ENCODE assay signal across 9 mouse cellular contexts in the genomic region with DNA sequence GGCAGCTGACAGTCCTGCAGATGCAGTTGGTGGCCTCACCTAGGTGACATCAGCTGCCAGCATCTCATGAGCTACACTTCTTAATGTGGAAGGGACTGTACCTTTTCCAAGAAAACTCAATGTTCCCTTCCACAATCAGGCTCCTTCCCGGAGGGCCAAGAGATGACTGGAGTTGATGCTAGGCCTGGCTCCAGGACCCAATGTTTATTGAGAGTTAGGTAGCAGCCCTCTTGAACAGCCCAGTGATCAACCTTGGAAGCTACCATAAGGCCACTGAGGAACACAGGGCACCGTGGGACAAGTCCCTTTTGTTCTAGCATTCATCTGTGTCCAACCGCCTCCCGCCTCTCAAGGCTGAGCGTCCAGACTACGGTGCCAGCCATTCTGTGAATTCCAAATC. TPM values are rescaled to one million over a fixed set of nuclear protein-coding genes. Genes with fewer than 3 reads are reported as not detected.
DNase-seq lines count a peak whose midpoint lies in the region; ATAC-seq lines count a peak whose summit lies in the region.
"Had no signal": no experiment of that assay in that cellular context is flagged by ENCODE, and none has a peak within 500 bp of the region (broad histone marks: within the 10 kb centered on the region; RNA-seq: fewer than 3 reads in every experiment).

No protein-coding gene starts in this region.

- H3K9me3 ChIP-seq in lung, embryonic 15.5 days: no peaks in the 10 kb centered on the region
- no peaks in the 10 kb centered on the region for H3K9me3 ChIP-seq in forebrain, embryonic 11.5 days (ENCODE audit: control insufficient read depth, low read length)
- no peaks in the 10 kb centered on the region for H3K9me3 ChIP-seq in limb, embryonic 10.5 days (replicated peaks)
- H3K9me3 ChIP-seq in neural tube, embryonic 15.5 days (replicated peaks): no peaks in the 10 kb centered on the region

- no peak overlapping the region for H3K27ac ChIP-seq in lung, embryonic 15.5 days
- no peak overlapping the region for H3K27ac ChIP-seq in forebrain, embryonic 11.5 days (ENCODE audit: low read depth, low read length)
- H3K27ac ChIP-seq in limb, embryonic 10.5 days: peak overlapping the region; percentile 98; the same call in 1 of the 2 replicates
- H3K27ac ChIP-seq in neural tube, embryonic 15.5 days (replicated peaks): no peak overlapping the region

- peak overlapping the region; percentile 77 for H3K4me3 ChIP-seq in lung, embryonic 15.5 days
- peak overlapping the region; percentile 88 for H3K4me3 ChIP-seq in forebrain, embryonic 11.5 days (ENCODE audit: low read depth, low read length)
- H3K4me3 ChIP-seq in limb, embryonic 10.5 days: peak overlapping the region; percentile 94
- peak overlapping the region; percentile 90 for H3K4me3 ChIP-seq in neural tube, embryonic 15.5 days (replicated peaks)

- H3K9ac ChIP-seq in lung, embryonic 15.5 days: peak overlapping the region; percentile 94
- peak overlapping the region; percentile 97 for H3K9ac ChIP-seq in forebrain, embryonic 11.5 days (ENCODE audit: low read length)
- H3K9ac ChIP-seq in neural tube, embryonic 15.5 days (replicated peaks): peak overlapping the region; percentile 99

- peaks cover 18% of the 10 kb centered on the region for H3K36me3 ChIP-seq in lung, embryonic 15.5 days
- no peaks in the 10 kb centered on the region; the same call in 1 of the 2 replicates for H3K36me3 ChIP-seq in forebrain, embryonic 11.5 days (ENCODE audit: control insufficient read depth, insufficient read depth, low read length)
- H3K36me3 ChIP-seq in limb, embryonic 10.5 days: peaks cover 28% of the 10 kb centered on the region
- H3K36me3 ChIP-seq in neural tube, embryonic 15.5 days: peaks cover 17% of the 10 kb centered on the region

- peak overlapping the region; percentile 89 for H3K4me2 ChIP-seq in lung, embryonic 15.5 days
- peak overlapping the region; percentile 88 for H3K4me2 ChIP-seq in forebrain, embryonic 11.5 days (ENCODE audit: low read depth, low read length, severe bottlenecking)
- peak overlapping the region; percentile 86 for H3K4me2 ChIP-seq in neural tube, embryonic 15.5 days

- no peak for DNase-seq in lung, adult 18-20 months
- no peak for DNase-seq in forebrain, embryonic 11.5 days (ENCODE audit: low spot score)
- no peak for DNase-seq in limb, embryonic 10.5 days (ENCODE audit: low spot score)
- no peak for DNase-seq in yolk sac, embryonic 10.5 days (ENCODE audit: low spot score)
- DNase-seq in embryo, embryonic 9.5 days (ENCODE audit: extremely low spot score): no peak
- DNase-seq in embryo, embryonic 11 days: no peak
- DNase-seq: thymus, postnatal 25 days had no signal

- WGBS in lung, embryonic 15.5 days: 85% methylated on average over 6 of the region's 6 CpGs
- 87% methylated on average over 6 of the region's 6 CpGs for WGBS in forebrain, embryonic 11.5 days
- WGBS in limb, embryonic 10.5 days: 92% methylated on average over 6 of the region's 6 CpGs
- 81% methylated on average over 6 of the region's 6 CpGs for WGBS in neural tube, embryonic 15.5 days

- ATAC-seq in lung, embryonic 15.5 days (ENCODE audit: borderline replicate concordance, extremely low read depth, low FRiP score, low TSS enrichment): no peak
- ATAC-seq in forebrain, embryonic 11.5 days (replicated peaks; ENCODE audit: low FRiP score): no peak
- no peak for ATAC-seq in neural tube, embryonic 15.5 days (ENCODE audit: low FRiP score)

- peaks cover 29% of the 10 kb centered on the region for H3K4me1 ChIP-seq in lung, embryonic 15.5 days
- H3K4me1 ChIP-seq in forebrain, embryonic 11.5 days (replicated peaks; ENCODE audit: control insufficient read depth, insufficient read depth, low read length): peaks cover 10% of the 10 kb centered on the region; the same call in 1 of the 2 replicates
- H3K4me1 ChIP-seq in limb, embryonic 10.5 days: peaks cover 23% of the 10 kb centered on the region
- H3K4me1 ChIP-seq in neural tube, embryonic 15.5 days: peaks cover 27% of the 10 kb centered on the region

- no peaks in the 10 kb centered on the region for H3K27me3 ChIP-seq in lung, embryonic 15.5 days
- no peaks in the 10 kb centered on the region for H3K27me3 ChIP-seq in forebrain, embryonic 11.5 days (ENCODE audit: control insufficient read depth, insufficient read depth, low read length)
- H3K27me3 ChIP-seq in limb, embryonic 10.5 days (ENCODE audit: low read depth, poor library complexity, severe bottlenecking): no peaks in the 10 kb centered on the region
- no peaks in the 10 kb centered on the region for H3K27me3 ChIP-seq in neural tube, embryonic 15.5 days (replicated peaks)

RNA-seq across cellular contexts. Expression of a gene that starts 1.1 kb away (rescaled TPM):
- polyA plus RNA-seq in lung, embryonic 15.5 days (2015; fragmentation: Nextera tagmentation; extraction: Ambion mirVana): 40.0 and 46.5 TPM in 2 replicates
- 34.0 and 36.9 TPM in 2 replicates for polyA plus RNA-seq in forebrain, embryonic 11.5 days (2014; fragmentation: Nextera tagmentation; extraction: Ambion mirVana)
- polyA plus RNA-seq in limb, embryonic 10.5 days (2016; fragmentation: Nextera tagmentation; extraction: Ambion mirVana): 31.6 and 42.2 TPM in 2 replicates
- polyA plus RNA-seq in neural tube, embryonic 15.5 days (2015; fragmentation: Nextera tagmentation; extraction: Ambion mirVana): 35.9 and 41.3 TPM in 2 replicates

RNA-seq across cellular contexts. Expression of a gene that starts 42.0 kb away (rescaled TPM):
- 19.1 and 19.5 TPM in 2 replicates for polyA plus RNA-seq in lung, embryonic 15.5 days (2015; fragmentation: Nextera tagmentation; extraction: Ambion mirVana)
- 20.1 and 21.1 TPM in 2 replicates for polyA plus RNA-seq in forebrain, embryonic 11.5 days (2014; fragmentation: Nextera tagmentation; extraction: Ambion mirVana)
- polyA plus RNA-seq in limb, embryonic 10.5 days (2016; fragmentation: Nextera tagmentation; extraction: Ambion mirVana): 30.2 and 34.1 TPM in 2 replicates
- 34.2 and 36.7 TPM in 2 replicates for polyA plus RNA-seq in neural tube, embryonic 15.5 days (2015; fragmentation: Nextera tagmentation; extraction: Ambion mirVana)
